Comparison of ENCODE assay signal across 16 mouse cellular contexts in the genomic region with DNA sequence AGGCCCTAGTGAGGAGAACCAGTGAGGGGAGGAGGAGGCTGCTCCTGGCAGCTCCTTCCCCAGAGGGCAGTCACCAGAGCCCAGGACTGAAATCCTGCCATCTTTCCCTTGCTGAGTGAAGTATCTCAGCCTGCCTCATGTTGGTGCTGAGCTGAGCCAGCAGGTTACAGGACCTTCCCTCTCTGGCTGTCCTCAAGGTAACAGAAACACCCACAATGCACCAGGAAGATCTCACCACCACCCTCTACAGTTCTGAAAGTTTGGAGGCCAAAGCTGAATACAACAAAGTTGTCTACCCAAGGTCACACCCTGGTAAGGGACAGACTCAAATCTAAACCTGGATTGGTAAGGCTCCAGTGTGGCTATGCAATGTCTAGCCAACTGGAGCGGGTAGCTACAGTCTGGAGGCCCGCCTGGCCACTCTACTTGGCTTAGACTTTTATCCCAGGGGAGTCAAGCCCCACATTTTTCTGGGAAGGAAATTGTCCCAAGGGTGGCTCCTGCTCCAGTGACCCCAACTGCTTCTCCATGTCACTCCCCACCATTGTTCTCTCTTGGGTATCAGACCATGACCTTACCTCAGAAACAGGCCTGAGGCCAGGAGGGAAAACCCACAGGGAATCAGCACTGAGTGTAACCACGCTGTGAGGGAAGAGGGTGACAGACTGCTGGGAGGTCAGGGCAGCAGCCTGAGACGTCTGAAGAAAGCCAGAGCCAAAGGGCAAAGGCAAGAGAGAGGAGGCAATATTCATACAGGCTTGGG. TPM values are rescaled to one million over a fixed set of nuclear protein-coding genes. Genes with fewer than 3 reads are reported as not detected.
DNase-seq lines count a peak whose midpoint lies in the region; ATAC-seq lines count a peak whose summit lies in the region.
"Had no signal": no experiment of that assay in that cellular context is flagged by ENCODE, and none has a peak within 500 bp of the region (broad histone marks: within the 10 kb centered on the region; RNA-seq: fewer than 3 reads in every experiment).

No protein-coding gene starts in this region.

- H3K9me3 ChIP-seq in heart, embryonic 12.5 days (replicated peaks) = no peaks in the 10 kb centered on the region
- H3K9me3 ChIP-seq in kidney, embryonic 14.5 days (ENCODE audit: control insufficient read depth, low read length) = no peaks in the 10 kb centered on the region
- H3K9me3 ChIP-seq: embryonic facial prominence, embryonic 15.5 days; forebrain, embryonic 10.5 days; neural tube, embryonic 13.5 days had no signal

- 68% methylated on average over 4 of the region's 4 CpGs for WGBS in heart, embryonic 12.5 days
- 46% methylated on average over 4 of the region's 4 CpGs for WGBS in kidney, embryonic 14.5 days

- no peaks in the 10 kb centered on the region for H3K27me3 ChIP-seq in heart, embryonic 12.5 days (replicated peaks)
- H3K27me3 ChIP-seq in kidney, embryonic 14.5 days (ENCODE audit: control insufficient read depth, insufficient read depth, low read length) = no peaks in the 10 kb centered on the region
- H3K27me3 ChIP-seq: embryonic facial prominence, embryonic 15.5 days; neural tube, embryonic 13.5 days had no signal

- no peak overlapping the region for H3K9ac ChIP-seq in heart, embryonic 12.5 days
- H3K9ac ChIP-seq in kidney, embryonic 14.5 days (ENCODE audit: low read depth, low read length) = no peak overlapping the region
- H3K9ac ChIP-seq: embryonic facial prominence, embryonic 15.5 days; neural tube, embryonic 13.5 days had no signal

- H3K4me2 ChIP-seq in heart, embryonic 12.5 days = no peak overlapping the region
- H3K4me2 ChIP-seq in kidney, embryonic 14.5 days (replicated peaks; ENCODE audit: low read depth, low read length) = no peak overlapping the region
- H3K4me2 ChIP-seq: embryonic facial prominence, embryonic 15.5 days; neural tube, embryonic 13.5 days had no signal

- no peak overlapping the region for H3K4me3 ChIP-seq in heart, embryonic 12.5 days
- no peak overlapping the region for H3K4me3 ChIP-seq in kidney, embryonic 14.5 days (ENCODE audit: low read length)
- H3K4me3 ChIP-seq: embryonic facial prominence, embryonic 15.5 days; forebrain, embryonic 10.5 days; neural tube, embryonic 13.5 days had no signal

- peak; percentile 62 for DNase-seq in adrenal gland, adult 2 months
- no peak for DNase-seq in adrenal gland, postnatal 4 days (ENCODE audit: low spot score in 2 of 2)
- DNase-seq in heart, adult 18-20 months = peak; percentile 38 to 61
- no peak for DNase-seq in spleen, postnatal 4 days (ENCODE audit: low spot score in 2 of 2)
- no peak for DNase-seq in lung, postnatal 10 days
- DNase-seq: cerebellum, postnatal 14 days; embryo, embryonic 11 days; left cerebral cortex, postnatal 4 days; right cerebral cortex, postnatal 14 days; thymus, postnatal 25 days had no signal

- no peak overlapping the region for H3K27ac ChIP-seq in heart, embryonic 12.5 days (ENCODE audit: poor library complexity, severe bottlenecking)
- H3K27ac ChIP-seq in kidney, embryonic 14.5 days (ENCODE audit: low read depth, low read length) = 0 out of 2 replicates have a peak overlapping the region, but pooled peaks have one; percentile 13
- H3K27ac ChIP-seq: embryonic facial prominence, embryonic 15.5 days; forebrain, embryonic 10.5 days; neural tube, embryonic 13.5 days had no signal

- H3K4me1 ChIP-seq in heart, embryonic 12.5 days (replicated peaks) = peaks cover 20% of the 10 kb centered on the region; the same call in 1 of the 2 replicates
- H3K4me1 ChIP-seq in kidney, embryonic 14.5 days (ENCODE audit: control insufficient read depth, insufficient read depth, low read length) = no peaks in the 10 kb centered on the region
- H3K4me1 ChIP-seq: forebrain, embryonic 10.5 days; neural tube, embryonic 13.5 days had no signal

- ATAC-seq in heart, embryonic 12.5 days (ENCODE audit: insufficient number of reproducible peaks, low FRiP score) = no peak
- peak; percentile 17 for ATAC-seq in CD4-positive, CD25-positive, alpha-beta regulatory T cell, adult 4 months
- ATAC-seq in kidney, embryonic 14.5 days (ENCODE audit: low FRiP score, low TSS enrichment) = no peak; the same call in 1 of the 2 replicates

- H3K36me3 ChIP-seq in heart, embryonic 12.5 days = no peaks in the 10 kb centered on the region
- no peaks in the 10 kb centered on the region; the same call in 1 of the 2 replicates for H3K36me3 ChIP-seq in kidney, embryonic 14.5 days (ENCODE audit: control insufficient read depth, insufficient read depth, low read length)

RNA-seq across cellular contexts. Expression of gene Hemk1, which starts 13.2 kb away (rescaled TPM):
- 10 to 100 TPM; 17.5 to 17.7 TPM for total RNA-seq in adrenal gland, adult 2 months (2021)
- 23.5 and 25.5 TPM in 2 replicates for polyA plus RNA-seq in adrenal gland, adult 2 months (2012; rRNA removed)
- 10 to 100 TPM; 19.5 to 23.7 TPM for total RNA-seq in adrenal gland, postnatal 4 days (2021)
- total RNA-seq in heart, adult 18-20 months (2021) = 10 to 100 TPM; 20.4 to 22.7 TPM
- 11.4 and 13.4 TPM in 2 replicates for polyA plus RNA-seq in heart, embryonic 12.5 days (2016; fragmentation: Nextera tagmentation; extraction: Ambion mirVana)
- polyA plus RNA-seq in CD4-positive, CD25-positive, alpha-beta regulatory T cell, adult 4 months (2017; shearing (Covaris generic)) = 10 to 100 TPM; 27.8 to 29.1 TPM
- 9.7 and 11.3 TPM in 2 replicates for polyA plus RNA-seq in kidney, embryonic 14.5 days (2014; fragmentation: Nextera tagmentation; extraction: Ambion mirVana)

RNA-seq across cellular contexts. Expression of gene 6430571L13Rik, which starts 15.4 kb away (rescaled TPM):
- total RNA-seq in adrenal gland, adult 2 months (2021) = 1 to 10 TPM in 1 of 2 experiments, under 1 TPM in 1; 0.69 to 1.9 TPM
- polyA plus RNA-seq in adrenal gland, adult 2 months (2012; rRNA removed) = 1.3 and 1.4 TPM in 2 replicates
- total RNA-seq in adrenal gland, postnatal 4 days (2021) = 1 to 10 TPM; 4.2 to 4.3 TPM
- total RNA-seq in heart, adult 18-20 months (2021) = 1 to 10 TPM; 3.5 to 5.3 TPM
- polyA plus RNA-seq in heart, embryonic 12.5 days (2016; fragmentation: Nextera tagmentation; extraction: Ambion mirVana) = 0.55 and 1.1 TPM in 2 replicates
- 1 to 10 TPM; 1.8 to 3.0 TPM for polyA plus RNA-seq in CD4-positive, CD25-positive, alpha-beta regulatory T cell, adult 4 months (2017; shearing (Covaris generic))
- polyA plus RNA-seq in kidney, embryonic 14.5 days (2014; fragmentation: Nextera tagmentation; extraction: Ambion mirVana) = 0.31 and 0.43 TPM in 2 replicates

RNA-seq across cellular contexts. Expression of gene Cish, which starts 29.2 kb away (rescaled TPM):
- total RNA-seq in adrenal gland, adult 2 months (2021) = 10 to 100 TPM; 13.9 to 18.6 TPM
- 33.3 and 34.8 TPM in 2 replicates for polyA plus RNA-seq in adrenal gland, adult 2 months (2012; rRNA removed)
- total RNA-seq in adrenal gland, postnatal 4 days (2021) = 10 to 100 TPM; 17.8 to 22.5 TPM
- 100 to 1,000 TPM; 120 to 131 TPM for total RNA-seq in heart, adult 18-20 months (2021)
- 15.6 and 16.4 TPM in 2 replicates for polyA plus RNA-seq in heart, embryonic 12.5 days (2016; fragmentation: Nextera tagmentation; extraction: Ambion mirVana)
- polyA plus RNA-seq in CD4-positive, CD25-positive, alpha-beta regulatory T cell, adult 4 months (2017; shearing (Covaris generic)) = 100 to 1,000 TPM; 102 to 161 TPM
- polyA plus RNA-seq in kidney, embryonic 14.5 days (2014; fragmentation: Nextera tagmentation; extraction: Ambion mirVana) = 6.3 and 7.1 TPM in 2 replicates

RNA-seq across cellular contexts. Expression of gene Mapkapk3, which starts 35.3 kb away (rescaled TPM):
- 10 to 100 TPM; 27.9 to 69.9 TPM for total RNA-seq in adrenal gland, adult 2 months (2021)
- polyA plus RNA-seq in adrenal gland, adult 2 months (2012; rRNA removed) = 30.9 and 41.7 TPM in 2 replicates
- total RNA-seq in adrenal gland, postnatal 4 days (2021) = 10 to 100 TPM; 24.6 to 27.3 TPM
- total RNA-seq in heart, adult 18-20 months (2021) = 10 to 100 TPM; 29.4 to 30.3 TPM
- 7.1 and 7.3 TPM in 2 replicates for polyA plus RNA-seq in heart, embryonic 12.5 days (2016; fragmentation: Nextera tagmentation; extraction: Ambion mirVana)
- polyA plus RNA-seq in CD4-positive, CD25-positive, alpha-beta regulatory T cell, adult 4 months (2017; shearing (Covaris generic)) = 10 to 100 TPM; 52.7 to 58.5 TPM
- 3.8 and 6.5 TPM in 2 replicates for polyA plus RNA-seq in kidney, embryonic 14.5 days (2014; fragmentation: Nextera tagmentation; extraction: Ambion mirVana)

Comparison
In these comparisons a context has a peak if more than half of its experiments do, and no peak if none do; other contexts are left out.
1. DNase-seq: peak in adrenal gland, adult 2 months (single experiment) and heart, adult 18-20 months (2 of 2); none in adrenal gland, postnatal 4 days (0 of 2), spleen, postnatal 4 days (0 of 2) and lung, postnatal 10 days (single experiment).